Mouse (Mus musculus) myocyte (in vitro differentiated cells): ENCODE measurements around the gene Gm32742.

Source experiments
- CEBPB ChIP-seq: IDR thresholded peaks from 2 replicates; pipeline ENCODE4 v1.6.1; 2011; ENCODE audit warnings: mild to moderate bottlenecking, moderate library complexity; ENCODE audit not compliant: poor library complexity, insufficient read depth, severe bottlenecking
- E2F4 ChIP-seq: IDR thresholded peaks from one replicate; pipeline ENCODE4 v1.6.1; 2011; ENCODE audit warnings: mild to moderate bottlenecking, control low read depth, moderate library complexity; ENCODE audit not compliant: insufficient read depth
- MAX ChIP-seq: IDR thresholded peaks from one replicate; pipeline ENCODE4 v1.6.1; 2011; ENCODE audit warnings: low read depth, mild to moderate bottlenecking, control low read depth
- MYOD1 ChIP-seq, 3 experiments: IDR thresholded peaks; one replicate each; pipeline ENCODE4 v1.6.1; 2011; ENCODE audit warnings: control low read depth in 2 of 3, low read depth in 2 of 3, mild to moderate bottlenecking in 2 of 3, moderate library complexity in 1 of 3; ENCODE audit not compliant: insufficient read length in 2 of 3, control insufficient read depth in 1 of 3
- MYOG ChIP-seq, 3 experiments: IDR thresholded peaks; one replicate each; pipeline ENCODE4 v1.6.1; 2011; ENCODE audit warnings: control low read depth in 2 of 3, low read depth in 2 of 3, mild to moderate bottlenecking in 2 of 3; ENCODE audit not compliant: insufficient read length in 2 of 3, control insufficient read depth in 1 of 3, insufficient read depth in 1 of 3
- POLR2A ChIP-seq: IDR thresholded peaks from one replicate; pipeline ENCODE4 v1.6.1; 2011; ENCODE audit warnings: low read depth, mild to moderate bottlenecking, control low read depth, moderate library complexity; ENCODE audit not compliant: insufficient read length
- POLR2AphosphoS2 ChIP-seq: IDR thresholded peaks from one replicate; pipeline ENCODE4 v1.6.1; 2011; ENCODE audit warnings: low read depth, control low read depth; ENCODE audit not compliant: insufficient read length
- SRF ChIP-seq: IDR thresholded peaks from one replicate; pipeline ENCODE4 v1.6.1; 2011; ENCODE audit warnings: low read depth; ENCODE audit not compliant: control insufficient read depth, insufficient read length
- TCF12 ChIP-seq: IDR thresholded peaks from one replicate; pipeline ENCODE4 v1.6.1; 2011; ENCODE audit warnings: mild to moderate bottlenecking, control low read depth; ENCODE audit not compliant: poor library complexity, insufficient read depth, severe bottlenecking
- TCF3 ChIP-seq: IDR thresholded peaks from one replicate; pipeline ENCODE4 v1.6.1; 2011; ENCODE audit warnings: low read depth, control low read depth; ENCODE audit not compliant: insufficient read length
- USF1 ChIP-seq: IDR thresholded peaks from one replicate; pipeline ENCODE4 v1.6.1; 2011; ENCODE audit warnings: low read depth, mild to moderate bottlenecking, control low read depth, moderate library complexity

DNA sequence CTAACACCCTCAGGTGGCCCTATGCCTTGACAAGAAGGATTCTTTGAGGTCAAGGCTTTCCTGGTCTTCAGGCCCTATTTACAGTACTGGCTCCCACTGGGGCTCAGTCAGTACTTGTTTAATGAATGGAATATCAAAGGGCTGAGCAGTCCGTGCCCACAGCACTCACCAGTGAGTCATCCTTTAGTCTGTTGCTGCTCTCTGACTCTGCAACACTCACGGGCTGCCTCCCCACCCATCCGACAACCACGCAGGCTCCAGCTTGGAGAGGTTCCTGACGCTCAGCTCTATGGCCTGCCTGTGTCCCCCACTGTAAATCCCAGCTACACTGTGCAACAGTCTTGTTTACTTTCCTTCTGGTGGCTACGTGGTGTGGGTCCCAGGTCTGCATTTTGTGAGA is 5.0 kb upstream of the Gm32742 start:
- TF ChIP-seq TCF3 (no peak), POLR2A (no peak), TCF12 (no peak), POLR2AphosphoS2 (no peak), MYOD1 (IDR thresholded peaks at IDR 0.05; ENCODE audit: control insufficient read depth in 1 of 3, insufficient read length in 2 of 3, low read depth in 2 of 3) (peak in 1 of 3 experiments; percentile 45), CEBPB (0 out of 2 replicates have a peak, but pooled peaks have one; percentile 16), E2F4 (no peak), MAX (no peak), USF1 (no peak), SRF (no peak), MYOG (IDR thresholded peaks at IDR 0.05; ENCODE audit: control insufficient read depth in 1 of 3, insufficient read depth in 1 of 3, insufficient read length in 2 of 3, low read depth in 2 of 3) (no peak)
